Mouse (Mus musculus) stomach, postnatal 0 days (tissue): ENCODE data around the gene Sesn2. TPM values are rescaled to one million over a fixed set of nuclear protein-coding genes. Genes with fewer than 3 reads are reported as not detected.

Experiments
- ATAC-seq: fragments of 200-750 bp; cut with Nextera tagmentation; 2 replicates; pipeline ENCODE4 v1.8.0; 2017; ENCODE audit not compliant: low FRiP score, low TSS enrichment
- DNase-seq: peaks from one replicate; pipeline ENCODE4 v3.0.0-alpha.2; 2016; ENCODE audit warnings: low spot score
- H3K27ac ChIP-seq: fragments of 300-500 bp; sonication (generic); replicated peaks from 2 replicates; pipeline ENCODE4 v1.5.1; 2014; ENCODE audit warnings: mild to moderate bottlenecking, control low read depth
- H3K27me3 ChIP-seq: fragments of 300-500 bp; sonication (generic); 2 replicates; pipeline ENCODE4 v1.6.1; 2014; ENCODE audit warnings: low read length; ENCODE audit not compliant: control insufficient read depth, insufficient read depth
- H3K36me3 ChIP-seq: fragments of 300-500 bp; sonication (generic); 2 replicates; pipeline ENCODE4 v1.6.1; 2014; ENCODE audit warnings: low read length, mixed read lengths; ENCODE audit not compliant: control insufficient read depth, insufficient read depth
- H3K4me1 ChIP-seq: fragments of 300-500 bp; sonication (generic); replicated peaks from 2 replicates; pipeline ENCODE4 v1.6.1; 2014; ENCODE audit warnings: antibody characterized with exemption; ENCODE audit not compliant: control insufficient read depth, insufficient read depth
- H3K4me2 ChIP-seq: fragments of 300-500 bp; sonication (generic); replicated peaks from 2 replicates; pipeline ENCODE4 v1.6.1; 2014; ENCODE audit warnings: low read depth, mild to moderate bottlenecking, control low read depth, moderate library complexity
- H3K4me3 ChIP-seq: fragments of 300-500 bp; sonication (generic); 2 replicates; pipeline ENCODE4 v1.5.1; 2014; ENCODE audit warnings: low read depth, low read length, control low read depth
- H3K9ac ChIP-seq: fragments of 300-500 bp; sonication (generic); 2 replicates; pipeline ENCODE4 v1.6.1; 2014; ENCODE audit warnings: mild to moderate bottlenecking, low read length, control low read depth, mixed read lengths
- H3K9me3 ChIP-seq: fragments of 300-500 bp; sonication (generic); 2 replicates; pipeline ENCODE4 v1.6.1; 2016; ENCODE audit warnings: low read length; ENCODE audit not compliant: control insufficient read depth
- CTCF ChIP-seq: IDR thresholded peaks from 2 replicates; pipeline ENCODE4 v1.5.1; 2016; ENCODE audit warnings: antibody characterized with exemption, low read depth, mild to moderate bottlenecking, moderate library complexity
- EP300 ChIP-seq: optimal IDR thresholded peaks from 2 replicates; pipeline ENCODE3; 2016; ENCODE audit warnings: antibody characterized with exemption
- WGBS: fragments of 180-500 bp; shearing (Covaris S2); extraction: QIAGEN DNeasy Blood & Tissue Kit; methylation state at CpG from one replicate; pipeline ENCODE4 v1.1.7; 2014; 5-methylcytosine and 5-hydroxymethylcytosine counted together
- polyA plus RNA-seq: library from polyadenylated mRNA; unstranded; fragments of >200 nt; fragmentation: Nextera tagmentation; extraction: Ambion mirVana; gene quantifications from 2 replicates; pipeline ENCODE4 v1.2.1, GENCODE M21; 2015

Gene Sesn2
- polyA plus RNA-seq, 1 experiment from 2014 or later = 8.2 TPM

- ATAC-seq = no peak
Observed at GRCm38 (mm10) chr4:132477833-132478232, 32.5 kb downstream of the Sesn2 start.

GRCm38 (mm10) chr4:132475895-132476878, 34.1 kb downstream of the Sesn2 start:
- peak; percentile 58; the same call in 1 of the 2 replicates for ATAC-seq

More at GRCm38 (mm10) chr4:132477833-132478232, 32.5 kb downstream of the Sesn2 start:
- DNase-seq = no peak
- Histone ChIP-seq H3K9me3 (no peaks in the 10 kb centered on the region), H3K4me1 (no peaks in the 10 kb centered on the region), H3K27me3 (no peaks in the 10 kb centered on the region), H3K9ac (no peak overlapping the region), H3K27ac (no peak overlapping the region), H3K36me3 (no peaks in the 10 kb centered on the region), H3K4me3 (no peak overlapping the region), H3K4me2 (no peak overlapping the region)
- WGBS = 86% methylated on average over 8 of the region's 8 CpGs
- no peak for TF ChIP-seq EP300
- no peak for TF ChIP-seq CTCF

DNA sequence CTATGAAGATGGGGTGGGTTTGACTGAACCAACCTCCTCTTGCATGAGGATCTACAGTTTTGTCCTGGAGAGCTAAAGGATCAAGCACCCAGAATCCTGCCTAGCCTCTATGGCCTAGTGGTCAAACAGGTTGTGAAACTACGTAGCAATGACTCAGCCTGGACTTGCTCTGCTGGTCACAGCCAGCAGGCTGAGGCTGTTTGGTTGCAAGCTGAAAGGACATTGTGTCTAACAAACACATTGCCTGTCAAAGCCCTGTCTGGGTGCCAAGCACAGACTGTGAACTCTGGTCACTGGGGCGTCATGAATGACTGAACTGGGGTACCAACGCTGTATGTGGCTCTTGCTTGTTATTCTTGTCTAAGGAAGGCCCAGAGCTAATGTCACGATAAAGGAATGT, 35.7 kb downstream of the Sesn2 start:
- Histone ChIP-seq H3K36me3 (no peaks in the 10 kb centered on the region), H3K27ac (peak overlapping the region; percentile 61; the same call in 1 of the 2 replicates), H3K4me2 (no peak overlapping the region), H3K4me3 (no peak overlapping the region), H3K9ac (no peak overlapping the region), H3K27me3 (no peaks in the 10 kb centered on the region), H3K4me1 (no peaks in the 10 kb centered on the region), H3K9me3 (no peaks in the 10 kb centered on the region)
- DNase-seq = peak; percentile 78
- peak; percentile 91 for ATAC-seq
- TF ChIP-seq EP300 (no peak), CTCF (no peak)
- WGBS = 51% methylated on average over 4 of the region's 4 CpGs

More at GRCm38 (mm10) chr4:132475895-132476878, 34.1 kb downstream of the Sesn2 start:
- no peak for DNase-seq
- H3K9me3 ChIP-seq = no peaks in the 10 kb centered on the region
- WGBS = 63% methylated on average over 13 of the region's 13 CpGs
- no peak for TF ChIP-seq CTCF
- no peak for TF ChIP-seq EP300
- 0 out of 2 replicates have a peak overlapping the region, but pooled peaks have one; percentile 40 for H3K27ac ChIP-seq
- no peaks in the 10 kb centered on the region for H3K36me3 ChIP-seq
- no peak overlapping the region for H3K4me2 ChIP-seq
- H3K4me3 ChIP-seq = no peak overlapping the region
- H3K9ac ChIP-seq = no peak overlapping the region
- H3K4me1 ChIP-seq = no peaks in the 10 kb centered on the region
- H3K27me3 ChIP-seq = no peaks in the 10 kb centered on the region

DNA sequence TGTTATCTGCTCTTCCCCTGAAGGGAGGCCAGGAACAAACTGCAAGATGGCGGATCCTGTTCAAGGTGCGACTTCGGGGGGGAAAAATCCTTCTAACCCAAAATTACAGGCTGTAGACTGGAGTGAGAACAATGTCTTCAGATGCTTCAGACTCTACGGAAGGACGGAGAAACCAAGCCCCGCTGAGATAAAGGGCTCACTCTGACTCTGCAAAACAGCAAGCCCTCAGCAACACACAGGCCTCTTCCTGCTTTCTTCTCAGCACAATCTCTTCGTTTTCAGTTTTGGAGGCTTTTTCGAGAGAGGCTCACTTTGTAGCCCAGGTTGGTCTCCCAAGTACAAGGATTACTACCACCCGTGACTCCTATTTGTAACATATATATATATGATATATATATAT, 36.9 kb downstream of the Sesn2 start:
- no peaks in the 10 kb centered on the region for H3K36me3 ChIP-seq
- 91% methylated on average over 9 of the region's 9 CpGs for WGBS
- H3K27ac ChIP-seq = no peak overlapping the region
- H3K4me1 ChIP-seq = no peaks in the 10 kb centered on the region
- no peaks in the 10 kb centered on the region for H3K27me3 ChIP-seq
- no peaks in the 10 kb centered on the region for H3K9me3 ChIP-seq
- ATAC-seq (no peak), DNase-seq (no peak)
- H3K9ac ChIP-seq = no peak overlapping the region
- TF ChIP-seq EP300 (no peak), CTCF (no peak)
- no peak overlapping the region for H3K4me2 ChIP-seq
- H3K4me3 ChIP-seq = no peak overlapping the region

GRCm38 (mm10) chr4:132469873-132470272, 40.4 kb downstream of the Sesn2 start:
- Histone ChIP-seq H3K9ac (no peak overlapping the region), H3K4me1 (no peaks in the 10 kb centered on the region), H3K4me3 (no peak overlapping the region), H3K9me3 (no peaks in the 10 kb centered on the region), H3K27ac (no peak overlapping the region), H3K36me3 (no peaks in the 10 kb centered on the region), H3K27me3 (no peaks in the 10 kb centered on the region), H3K4me2 (no peak overlapping the region)
- DNase-seq (no peak), ATAC-seq (no peak)
- 10% methylated on average over 3 of the region's 3 CpGs for WGBS
- no peak for TF ChIP-seq EP300
- TF ChIP-seq CTCF = no peak

DNA sequence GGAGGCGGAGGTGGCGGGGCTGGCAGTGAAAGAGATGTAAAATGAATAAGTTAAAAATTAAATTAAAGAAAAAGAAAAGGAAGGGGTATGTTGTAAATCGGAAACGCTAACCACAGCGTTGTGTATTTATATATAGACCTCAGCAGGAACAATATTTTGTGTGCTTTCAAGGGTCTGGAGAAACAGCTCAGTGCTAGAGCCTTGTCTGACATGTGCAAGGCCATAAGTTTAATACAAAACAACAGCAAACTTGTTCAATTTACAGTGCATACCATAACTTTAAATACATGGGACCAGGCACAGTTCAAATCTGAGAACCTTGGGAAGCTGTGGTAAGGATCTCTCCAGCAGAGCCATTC, 46.1 kb downstream of the Sesn2 start:
- Histone ChIP-seq H3K4me3 (peak overlapping the region; percentile 79; the same call in 1 of the 2 replicates), H3K9ac (no peak overlapping the region), H3K4me1 (0 out of 2 replicates have a peak, but pooled peaks cover 2% of the 10 kb centered on the region), H3K36me3 (peaks cover 6% of the 10 kb centered on the region; the same call in 1 of the 2 replicates), H3K4me2 (peak overlapping the region; percentile 76), H3K9me3 (no peaks in the 10 kb centered on the region), H3K27me3 (no peaks in the 10 kb centered on the region), H3K27ac (no peak overlapping the region)
- peak; percentile 22; the same call in 1 of the 2 replicates for ATAC-seq
- WGBS = 0% methylated on average over 5 of the region's 5 CpGs
- TF ChIP-seq CTCF = no peak
- TF ChIP-seq EP300 = no peak
- DNase-seq = no peak
